Mouse (Mus musculus): ENCODE measurements at regions not wholly inside any gene's neighbourhood (a gene's known extent, or its start where the extent isn't known, plus 50 kb on each side); places are given as distances from the start of the nearest gene placed in this dataset.

GRCm38 (mm10) chr13:44329701-44330100 lies 399.6 kb upstream of the Jarid2 start:
- no peak overlapping the region for H3K4me3 ChIP-seq
- H3K36me3 ChIP-seq = no peaks in the 10 kb centered on the region
- H3K27me3 ChIP-seq = no peaks in the 10 kb centered on the region
- peaks cover 22% of the 10 kb centered on the region for H3K4me1 ChIP-seq
- no peak overlapping the region for H3K9ac ChIP-seq
- H3K4me2 ChIP-seq (replicated peaks) = no peak overlapping the region
- whole genome bisulfite sequencing = 14% methylated on average over 10 of the region's 10 CpGs
- no peak for ATAC-seq (ENCODE audit: low FRiP score, low read depth)
- no peak overlapping the region for H3K27ac ChIP-seq
- H3K9me3 ChIP-seq = no peaks in the 10 kb centered on the region

GRCm38 (mm10) chr13:44332716-44333240 lies 396.5 kb upstream of the Jarid2 start:
- Histone ChIP-seq H3K9me3 (peaks cover 8% of the 10 kb centered on the region; the same call in 1 of the 2 replicates), H3K27ac (no peak overlapping the region), H3K4me3 (no peak overlapping the region), H3K27me3 (no peaks in the 10 kb centered on the region), H3K4me1 (peaks cover 29% of the 10 kb centered on the region), H3K9ac (no peak overlapping the region), H3K36me3 (no peaks in the 10 kb centered on the region), H3K4me2 (replicated peaks) (no peak overlapping the region)
- ATAC-seq (ENCODE audit: low FRiP score, low read depth) = no peak
- 57% methylated on average over 11 of the region's 11 CpGs for WGBS

GRCm38 (mm10) chr13:44339061-44339741 lies 390.1 kb upstream of the Jarid2 start:
- 67% methylated on average over 6 of the region's 6 CpGs for WGBS
- no peak overlapping the region for H3K27ac ChIP-seq
- H3K27me3 ChIP-seq = no peaks in the 10 kb centered on the region
- H3K9ac ChIP-seq = no peak overlapping the region
- H3K9me3 ChIP-seq = peaks cover 8% of the 10 kb centered on the region; the same call in 1 of the 2 replicates
- no peak overlapping the region for H3K4me3 ChIP-seq
- no peak for ATAC-seq (ENCODE audit: low FRiP score, low read depth)
- H3K4me1 ChIP-seq = peaks cover 10% of the 10 kb centered on the region
- H3K4me2 ChIP-seq (replicated peaks) = no peak overlapping the region
- H3K36me3 ChIP-seq = no peaks in the 10 kb centered on the region

GRCm38 (mm10) chr13:44345094-44345493 lies 384.2 kb upstream of the Jarid2 start:
- Histone ChIP-seq H3K4me1 (peaks cover 11% of the 10 kb centered on the region; the same call in 1 of the 2 replicates), H3K9ac (no peak overlapping the region), H3K4me3 (no peak overlapping the region), H3K27me3 (no peaks in the 10 kb centered on the region), H3K9me3 (peaks cover 4% of the 10 kb centered on the region; the same call in 1 of the 2 replicates), H3K4me2 (replicated peaks) (no peak overlapping the region), H3K27ac (no peak overlapping the region), H3K36me3 (no peaks in the 10 kb centered on the region)
- 91% methylated on average over 6 of the region's 6 CpGs for WGBS
- ATAC-seq (ENCODE audit: low FRiP score, low read depth) = no peak

- Histone ChIP-seq H3K27me3 (no peaks in the 10 kb centered on the region), H3K4me1 (peaks cover 11% of the 10 kb centered on the region; the same call in 1 of the 2 replicates), H3K9ac (no peak overlapping the region), H3K27ac (no peak overlapping the region), H3K4me3 (no peak overlapping the region), H3K9me3 (peaks cover 4% of the 10 kb centered on the region; the same call in 1 of the 2 replicates), H3K36me3 (no peaks in the 10 kb centered on the region), H3K4me2 (replicated peaks) (no peak overlapping the region)
- 80% methylated on average over 4 of the region's 4 CpGs for WGBS
- no peak for ATAC-seq (ENCODE audit: low FRiP score, low read depth)
These were observed 382.6 kb upstream of the Jarid2 start for GRCm38 (mm10) chr13:44346636-44347035.

GRCm38 (mm10) chr13:44347662-44348061 lies 381.6 kb upstream of the Jarid2 start:
- no peaks in the 10 kb centered on the region for H3K36me3 ChIP-seq
- H3K9ac ChIP-seq = no peak overlapping the region
- H3K4me1 ChIP-seq = peaks cover 11% of the 10 kb centered on the region; the same call in 1 of the 2 replicates
- no peak overlapping the region; the same call in 1 of the 2 replicates for H3K27ac ChIP-seq
- no peak for ATAC-seq (ENCODE audit: low FRiP score, low read depth)
- no peaks in the 10 kb centered on the region for H3K27me3 ChIP-seq
- H3K4me3 ChIP-seq = no peak overlapping the region
- peaks cover 4% of the 10 kb centered on the region; the same call in 1 of the 2 replicates for H3K9me3 ChIP-seq
- no peak overlapping the region for H3K4me2 ChIP-seq (replicated peaks)
- 43% methylated on average over 9 of the region's 9 CpGs for WGBS

GRCm38 (mm10) chr13:44353899-44354298 lies 375.4 kb upstream of the Jarid2 start:
- 49% methylated on average over 9 of the region's 9 CpGs for WGBS
- Histone ChIP-seq H3K9ac (no peak overlapping the region), H3K9me3 (peaks cover 4% of the 10 kb centered on the region; the same call in 1 of the 2 replicates), H3K4me1 (peaks cover 33% of the 10 kb centered on the region), H3K27ac (no peak overlapping the region), H3K4me3 (no peak overlapping the region), H3K27me3 (0 out of 2 replicates have a peak, but pooled peaks cover 2% of the 10 kb centered on the region), H3K36me3 (no peaks in the 10 kb centered on the region), H3K4me2 (replicated peaks) (peak overlapping the region; percentile 11; the same call in 1 of the 2 replicates)
- ATAC-seq (ENCODE audit: low FRiP score, low read depth) = no peak

- Histone ChIP-seq H3K4me2 (replicated peaks) (no peak overlapping the region), H3K4me3 (no peak overlapping the region), H3K4me1 (peaks cover 40% of the 10 kb centered on the region), H3K27ac (no peak overlapping the region), H3K9ac (no peak overlapping the region), H3K27me3 (0 out of 2 replicates have a peak, but pooled peaks cover 2% of the 10 kb centered on the region), H3K36me3 (no peaks in the 10 kb centered on the region), H3K9me3 (no peaks in the 10 kb centered on the region)
- ATAC-seq (ENCODE audit: low FRiP score, low read depth) = peak; percentile 67; the same call in 1 of the 2 replicates
- WGBS = 32% methylated on average over 12 of the region's 12 CpGs
These were observed 373.5 kb upstream of the Jarid2 start for GRCm38 (mm10) chr13:44355771-44356221.

GRCm38 (mm10) chr13:44356981-44357380 lies 372.3 kb upstream of the Jarid2 start:
- Histone ChIP-seq H3K27me3 (0 out of 2 replicates have a peak, but pooled peaks cover 2% of the 10 kb centered on the region), H3K36me3 (no peaks in the 10 kb centered on the region), H3K4me1 (peaks cover 48% of the 10 kb centered on the region), H3K27ac (no peak overlapping the region), H3K4me2 (replicated peaks) (no peak overlapping the region), H3K9ac (no peak overlapping the region), H3K9me3 (no peaks in the 10 kb centered on the region), H3K4me3 (no peak overlapping the region)
- 72% methylated on average over 11 of the region's 11 CpGs for WGBS
- ATAC-seq (ENCODE audit: low FRiP score, low read depth) = no peak

- Histone ChIP-seq H3K27ac (no peak overlapping the region), H3K27me3 (0 out of 2 replicates have a peak, but pooled peaks cover 2% of the 10 kb centered on the region), H3K4me3 (no peak overlapping the region), H3K9me3 (no peaks in the 10 kb centered on the region), H3K9ac (no peak overlapping the region), H3K4me1 (peaks cover 51% of the 10 kb centered on the region), H3K36me3 (no peaks in the 10 kb centered on the region), H3K4me2 (replicated peaks) (no peak overlapping the region)
- ATAC-seq (ENCODE audit: low FRiP score, low read depth) = no peak
- WGBS = 83% methylated on average over 7 of the region's 7 CpGs
These were observed 369.9 kb upstream of the Jarid2 start for GRCm38 (mm10) chr13:44359344-44359743.

- H3K36me3 ChIP-seq = no peaks in the 10 kb centered on the region
- WGBS = 79% methylated on average over 5 of the region's 5 CpGs
- peaks cover 45% of the 10 kb centered on the region for H3K4me1 ChIP-seq
These were observed 369.3 kb upstream of the Jarid2 start for GRCm38 (mm10) chr13:44360016-44360415.

GRCm38 (mm10) chr13:44360725-44361290 lies 368.5 kb upstream of the Jarid2 start:
- 72% methylated on average over 15 of the region's 15 CpGs for WGBS
- H3K9ac ChIP-seq = no peak overlapping the region
- no peak overlapping the region for H3K27ac ChIP-seq
- H3K4me2 ChIP-seq (replicated peaks) = no peak overlapping the region
- no peak for ATAC-seq (ENCODE audit: low FRiP score, low read depth)
- 0 out of 2 replicates have a peak, but pooled peaks cover 2% of the 10 kb centered on the region for H3K27me3 ChIP-seq
- no peaks in the 10 kb centered on the region for H3K36me3 ChIP-seq
- H3K4me1 ChIP-seq = peaks cover 38% of the 10 kb centered on the region
- no peaks in the 10 kb centered on the region for H3K9me3 ChIP-seq
- no peak overlapping the region for H3K4me3 ChIP-seq

More at GRCm38 (mm10) chr13:44360016-44360415, 369.3 kb upstream of the Jarid2 start:
- Histone ChIP-seq H3K4me3 (no peak overlapping the region), H3K9ac (no peak overlapping the region), H3K27me3 (0 out of 2 replicates have a peak, but pooled peaks cover 2% of the 10 kb centered on the region), H3K9me3 (no peaks in the 10 kb centered on the region), H3K4me2 (replicated peaks) (no peak overlapping the region), H3K27ac (no peak overlapping the region)
- ATAC-seq (ENCODE audit: low FRiP score, low read depth) = no peak
